Mouse (Mus musculus): Measurements from ENCODE around the gene Olfr1287.

Gene Olfr1287

DNA sequence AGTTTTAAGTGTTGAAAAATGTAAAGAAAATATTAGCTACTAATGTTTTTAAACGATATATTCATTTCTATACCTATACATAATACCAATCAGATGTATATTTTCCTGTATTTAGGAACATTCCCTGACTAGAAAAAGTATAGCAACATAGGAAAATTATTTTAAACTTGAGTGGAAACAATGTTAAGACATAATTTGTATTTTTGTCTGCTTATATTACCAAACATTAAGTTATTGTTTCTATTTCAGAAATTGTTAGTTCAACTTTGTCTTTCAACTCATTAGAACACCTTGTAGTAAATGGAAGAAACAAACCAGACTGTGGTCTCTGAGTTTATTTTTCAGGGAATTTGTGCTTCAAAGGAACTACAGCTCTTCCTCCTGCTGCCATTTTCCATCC lies at the start of gene Olfr1287:
TSS of gene Olfr1287 (plus strand) at position 301 of the 400 bp plus-strand sequence.
- no peak for DNase-seq (ENCODE audit: low spot score)

- DNase-seq (ENCODE audit: low spot score) = no peak
These were observed 26.0 kb upstream of the Olfr1287 start, which contains the start of gene Olfr1286 for GRCm38 (mm10) chr2:111422931-111423330. TSS of gene Olfr1286 (minus strand) at chr2:111423115.

DNA sequence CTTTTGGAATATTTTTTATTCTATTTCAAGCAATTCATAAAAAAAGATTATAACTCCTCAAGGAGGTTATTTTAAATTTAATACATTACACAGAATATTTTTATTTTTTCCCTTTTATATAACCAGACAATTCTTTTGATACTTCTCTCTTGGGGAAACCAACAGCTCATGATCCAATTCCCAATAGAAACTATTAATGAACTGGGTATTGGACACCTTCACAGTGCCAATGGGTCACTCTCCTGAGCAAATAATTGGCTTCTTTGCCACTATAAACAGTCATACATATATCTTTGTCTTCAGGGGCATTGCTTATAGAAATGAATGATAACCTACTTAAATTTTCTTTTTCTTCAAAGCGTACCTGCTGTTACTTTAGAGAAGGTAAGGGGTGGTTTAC lies 24.9 kb downstream of the Olfr1287 start, which contains the start of gene Olfr1288:
TSS of gene Olfr1288 (plus strand) at position 301 of the 400 bp plus-strand sequence.
- DNase-seq (ENCODE audit: low spot score) = no peak

DNA sequence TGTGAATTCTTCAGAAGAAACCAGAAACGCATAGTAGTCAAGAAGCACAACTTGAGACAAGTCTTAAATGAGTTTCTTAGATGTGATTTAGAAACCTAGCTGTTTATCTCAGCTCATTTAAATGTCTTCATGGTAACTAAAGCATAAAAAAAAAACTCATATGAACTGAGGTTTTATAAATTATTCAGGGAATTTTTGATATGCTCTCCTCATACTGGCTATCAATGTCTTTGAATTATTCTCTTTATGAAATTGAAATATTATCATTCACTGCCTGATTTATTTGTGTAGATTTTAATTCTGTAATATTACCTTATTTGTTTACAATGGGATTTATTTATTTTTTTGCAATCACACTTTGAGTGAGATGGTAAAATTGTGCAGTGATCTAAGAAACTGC lies 31.6 kb downstream of the Olfr1287 start, which contains the start of gene Olfr1289:
TSS of gene Olfr1289 (plus strand) at position 301 of the 400 bp plus-strand sequence.
- DNase-seq (ENCODE audit: low spot score) = no peak

GRCm38 (mm10) chr2:111493729-111494128 lies 44.8 kb downstream of the Olfr1287 start, which contains the start of gene Olfr1290:
TSS of gene Olfr1290 (minus strand) at chr2:111493829.
- no peak for DNase-seq (ENCODE audit: low spot score)

DNA sequence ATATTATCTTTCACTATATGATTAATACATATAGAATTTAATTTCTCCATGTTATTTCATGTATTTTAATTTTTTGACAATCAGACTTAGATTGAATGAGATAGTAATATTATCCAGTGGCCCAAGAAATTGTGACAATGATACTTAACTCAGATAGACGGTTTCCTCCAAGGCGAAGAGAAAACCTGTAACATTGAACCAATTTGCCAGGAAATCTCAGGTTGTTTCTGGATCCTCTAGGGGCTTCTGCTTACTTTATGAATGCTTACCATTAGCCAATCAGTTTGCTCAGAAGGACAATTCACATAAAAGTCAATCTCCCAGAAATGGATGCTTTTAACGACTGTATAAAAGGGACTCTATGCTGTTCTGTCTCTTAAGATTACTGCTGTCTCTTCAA lies 47.9 kb downstream of the Olfr1287 start, which contains the start of gene Olfr1291-ps1:
TSS of gene Olfr1291-ps1 (plus strand) at position 301 of the 400 bp plus-strand sequence.
- DNase-seq (ENCODE audit: low spot score) = no peak
